Mouse (Mus musculus) gastrocnemius, adult 18-20 months (tissue): Measurements from ENCODE around the gene Rerg. TPM values are rescaled to one million over a fixed set of nuclear protein-coding genes. Genes with fewer than 3 reads are reported as not detected.

Experiments
- DNase-seq: peaks from one replicate; pipeline ENCODE4 v3.0.0; 2021; ENCODE audit warnings: low spot score
- total RNA-seq, 2 experiments: library from RNA; stranded (reverse); gene quantifications; 2 replicates each; pipeline ENCODE4 v1.2.3; 2021

Gene Rerg
- total RNA-seq, 2 experiments from 2014 or later, result 0.78 to 1.2 TPM

DNA sequence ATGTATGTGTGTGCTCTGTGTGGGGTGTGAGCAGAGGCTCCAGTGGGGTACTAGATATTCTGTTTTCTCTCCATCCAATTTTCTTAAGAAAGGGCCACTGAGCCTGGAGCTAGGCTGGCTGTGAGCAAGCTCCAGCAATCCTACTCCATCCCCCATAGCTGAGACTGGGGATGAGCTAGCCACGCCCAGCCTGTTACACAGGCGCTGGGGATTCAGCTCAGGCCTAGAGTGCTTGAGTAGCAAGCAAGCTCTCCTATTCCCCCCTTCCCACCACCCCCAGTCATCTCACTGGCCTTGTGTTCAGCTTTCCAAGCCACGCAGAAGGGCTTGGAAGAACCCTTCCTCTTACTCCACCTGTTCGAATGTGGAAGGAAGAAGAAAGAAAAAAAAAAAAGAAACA is 7.2 kb downstream of the Rerg start:
- DNase-seq, result no peak

GRCm38 (mm10) chr6:137162481-137162880 is 7.8 kb downstream of the Rerg start:
- no peak for DNase-seq

DNA sequence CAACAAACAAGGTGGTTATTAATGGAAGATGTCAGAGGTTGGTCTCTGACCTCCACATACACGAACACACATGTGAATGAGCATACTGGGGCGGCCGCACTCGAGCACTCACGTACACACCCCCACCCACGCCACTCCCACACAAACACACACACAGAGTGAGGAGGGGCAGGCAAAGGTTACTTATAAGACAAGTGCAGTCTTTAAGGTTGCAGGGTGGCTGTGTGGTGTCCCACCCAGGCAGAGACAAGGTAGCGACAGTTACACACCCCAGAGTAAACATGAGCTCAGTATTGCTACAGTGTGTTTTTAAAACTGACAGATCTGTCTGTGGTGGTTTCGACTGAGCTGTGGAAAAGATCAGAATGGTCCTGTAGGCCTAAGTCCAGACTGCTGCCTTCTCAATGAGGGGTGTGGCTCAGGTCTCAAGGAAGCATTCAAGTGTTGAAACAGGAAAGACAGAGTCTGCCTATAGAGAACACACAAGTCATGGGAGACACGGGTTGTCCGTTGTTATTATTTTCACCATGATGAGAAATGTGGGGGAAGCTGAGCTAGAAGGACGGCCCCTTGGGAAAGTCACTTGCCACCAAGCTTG is 8.7 kb downstream of the Rerg start:
- DNase-seq, result no peak

DNA sequence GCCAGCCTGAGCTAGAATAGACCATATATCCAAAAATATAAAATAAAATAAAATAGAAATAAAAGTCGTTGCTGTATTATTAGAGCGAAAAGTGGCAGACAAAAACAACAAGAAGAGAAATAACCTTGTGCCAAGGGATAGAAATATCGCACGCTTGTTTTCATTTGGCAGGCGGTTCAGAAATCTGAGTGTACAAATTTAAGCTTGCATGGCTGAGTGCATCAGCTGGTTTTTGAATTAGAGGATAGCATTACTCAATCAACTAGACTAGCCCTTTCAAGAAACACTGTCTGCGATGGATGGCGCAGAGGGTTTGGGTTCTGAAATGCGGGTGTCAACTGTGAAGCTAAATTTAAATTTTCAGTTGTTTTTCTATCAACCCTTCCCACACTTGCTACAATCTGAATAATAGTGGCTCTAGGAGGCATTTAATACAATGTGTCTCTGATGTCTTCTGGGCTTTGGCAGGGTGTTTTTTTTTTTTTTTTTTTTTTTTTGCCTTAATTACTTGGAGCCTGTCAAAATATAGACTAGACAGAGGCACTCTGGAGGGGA is 10.8 kb downstream of the Rerg start:
- DNase-seq, result no peak

DNA sequence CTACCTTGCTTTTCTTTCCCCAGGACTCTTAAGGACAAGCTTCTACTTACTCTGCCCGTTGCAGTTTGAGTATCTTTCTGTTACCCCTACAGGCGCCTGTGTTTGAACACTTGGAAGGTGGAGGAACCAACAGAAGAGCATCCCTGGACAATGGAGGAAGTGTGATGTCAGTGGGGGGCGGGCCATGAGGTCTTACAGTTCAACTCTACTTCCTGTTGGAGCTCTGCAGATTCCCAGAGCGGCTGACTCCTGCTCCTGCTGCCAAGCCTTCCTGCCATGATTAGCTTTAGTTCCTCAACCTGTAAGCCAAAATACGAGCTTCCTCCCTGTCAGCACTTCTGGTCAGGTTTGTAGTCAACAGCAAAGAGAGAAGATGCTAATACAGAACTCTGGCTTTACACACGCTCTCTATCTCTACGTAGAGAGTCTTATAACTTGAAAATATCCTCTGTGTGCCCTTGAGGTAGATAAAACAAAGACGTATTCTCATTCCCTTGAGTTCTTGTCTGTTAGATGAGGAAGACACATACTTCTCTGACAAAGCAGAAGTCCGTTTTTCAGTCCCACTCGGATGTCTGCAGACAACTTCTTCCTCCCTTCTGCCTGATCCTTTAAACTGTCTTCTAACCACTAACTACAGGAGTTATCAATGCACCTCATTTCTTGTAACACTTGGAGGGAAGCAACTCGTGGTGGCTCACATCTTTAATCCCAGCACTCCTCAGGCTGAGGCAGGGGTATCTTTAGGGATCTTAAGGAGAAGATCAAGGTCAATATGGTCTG is 13.7 kb downstream of the Rerg start:
- peak; percentile 4 for DNase-seq

DNA sequence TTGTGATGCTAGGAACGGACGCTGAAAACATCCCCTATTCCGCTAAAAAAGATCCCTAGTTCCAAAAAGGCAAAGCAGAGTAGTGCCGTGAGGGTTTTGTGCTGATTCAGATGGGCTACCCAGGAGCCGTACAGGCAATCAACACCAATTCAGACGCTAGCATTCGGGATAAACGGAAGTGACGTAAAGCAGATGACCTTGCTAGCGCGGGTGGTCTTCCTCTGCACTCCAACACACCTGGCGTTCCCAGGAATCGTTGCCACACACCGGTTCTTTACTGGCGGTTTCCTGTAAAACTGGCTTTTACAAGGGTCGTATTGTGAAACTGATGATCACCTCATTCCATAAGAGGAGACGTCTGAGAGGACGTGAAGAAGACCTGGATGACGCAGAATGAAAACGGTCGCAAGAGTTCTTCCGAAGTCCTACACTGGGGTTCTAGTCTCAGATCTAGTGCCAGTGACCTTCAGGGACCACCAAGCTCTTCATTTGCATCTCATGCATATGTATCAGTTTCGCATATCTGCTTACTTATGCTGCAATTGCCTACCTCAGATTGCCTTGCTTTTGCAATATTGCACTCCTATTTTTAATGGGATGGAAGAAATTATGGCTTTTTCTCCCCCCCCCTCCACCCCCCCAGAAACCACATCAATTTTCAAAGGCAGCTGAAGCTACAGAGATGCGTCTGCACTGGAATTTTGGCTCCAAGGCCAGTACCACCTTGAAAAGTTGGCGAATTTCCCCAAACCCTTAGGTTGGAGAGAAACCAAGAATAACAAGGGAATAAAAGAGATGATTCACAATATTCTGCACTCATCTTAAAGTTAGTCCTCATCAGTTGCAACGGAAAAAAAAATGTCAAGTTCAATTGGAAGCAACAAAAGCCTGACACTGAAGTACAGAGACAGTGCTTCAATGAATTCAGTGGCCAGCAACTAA is 14.8 kb downstream of the Rerg start:
- no peak for DNase-seq

DNA sequence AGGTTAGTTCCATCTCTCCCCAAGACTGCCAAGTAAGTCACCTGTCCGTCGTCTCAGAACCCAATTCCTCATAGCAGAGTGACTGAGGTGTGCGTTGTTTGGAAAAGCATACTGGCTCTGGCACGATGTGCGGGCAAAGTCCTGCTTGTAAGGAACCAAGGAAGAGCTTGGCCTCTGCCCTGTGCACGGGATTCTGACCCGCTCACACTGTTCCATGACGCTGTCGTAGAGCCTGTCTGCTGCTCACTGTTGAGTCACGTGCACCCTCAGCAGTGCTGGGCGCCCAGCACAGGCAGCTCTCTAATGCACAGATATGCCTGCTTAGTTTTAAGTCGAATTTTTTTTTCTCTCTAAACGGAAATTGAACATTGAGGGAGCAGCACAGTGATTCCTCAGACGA is 17.3 kb downstream of the Rerg start:
- no peak for DNase-seq

DNA sequence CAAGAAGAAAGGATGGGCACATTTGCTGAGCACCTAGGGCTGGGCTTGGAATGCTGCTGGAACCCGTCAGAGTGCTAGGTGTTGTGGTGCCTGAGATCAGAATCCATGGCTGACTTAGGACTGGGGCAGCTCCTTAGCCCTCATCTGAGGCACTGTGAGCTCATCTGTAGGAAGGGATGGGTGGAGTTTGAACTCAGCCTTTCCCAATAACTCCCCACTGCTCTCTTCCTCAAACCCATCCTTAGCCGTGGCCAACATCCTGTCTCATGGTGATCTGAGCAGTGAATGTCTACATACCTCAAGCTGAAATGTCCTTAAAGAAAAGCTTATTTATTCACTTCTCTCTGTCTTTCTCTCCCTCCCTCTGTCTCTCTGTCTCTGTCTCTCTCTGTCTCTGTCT is 19.3 kb downstream of the Rerg start:
- no peak for DNase-seq

DNA sequence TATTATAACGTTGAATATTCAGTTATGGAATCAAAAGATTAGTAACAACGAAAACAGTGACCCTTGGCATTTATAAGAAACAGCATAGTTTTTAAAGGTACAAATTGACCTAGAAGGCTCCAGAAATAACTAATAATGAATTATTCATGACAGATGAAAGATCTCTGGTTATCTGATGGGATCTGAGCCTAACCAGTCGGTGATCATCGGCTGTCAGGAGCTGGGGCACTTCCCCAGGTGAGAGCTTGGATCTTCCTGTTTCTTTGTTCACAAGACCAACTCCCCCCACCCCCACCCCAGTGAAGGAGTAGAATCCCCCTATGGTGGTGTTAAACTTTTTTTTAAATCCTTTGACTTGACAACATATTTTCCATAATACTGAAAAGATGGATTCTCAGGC is 20.5 kb downstream of the Rerg start:
- DNase-seq, result no peak

DNA sequence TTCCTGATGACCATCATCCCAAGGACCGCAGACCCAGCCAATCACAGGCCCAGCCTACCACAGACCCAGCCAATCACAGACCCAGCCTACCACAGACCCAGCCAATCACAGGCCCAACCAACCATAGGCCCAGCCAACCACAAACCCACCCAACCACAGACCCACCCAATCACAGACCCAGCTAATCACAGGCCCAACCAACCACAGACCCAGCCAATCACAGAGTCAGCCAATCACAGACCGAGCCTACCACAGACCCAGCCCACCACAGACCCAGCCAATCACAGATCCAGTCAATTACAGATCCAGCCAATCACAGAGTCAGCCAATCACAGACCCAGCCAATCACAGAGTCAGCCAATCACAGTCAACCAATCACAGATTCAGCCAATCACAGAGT is 23.4 kb downstream of the Rerg start:
- DNase-seq, result no peak

DNA sequence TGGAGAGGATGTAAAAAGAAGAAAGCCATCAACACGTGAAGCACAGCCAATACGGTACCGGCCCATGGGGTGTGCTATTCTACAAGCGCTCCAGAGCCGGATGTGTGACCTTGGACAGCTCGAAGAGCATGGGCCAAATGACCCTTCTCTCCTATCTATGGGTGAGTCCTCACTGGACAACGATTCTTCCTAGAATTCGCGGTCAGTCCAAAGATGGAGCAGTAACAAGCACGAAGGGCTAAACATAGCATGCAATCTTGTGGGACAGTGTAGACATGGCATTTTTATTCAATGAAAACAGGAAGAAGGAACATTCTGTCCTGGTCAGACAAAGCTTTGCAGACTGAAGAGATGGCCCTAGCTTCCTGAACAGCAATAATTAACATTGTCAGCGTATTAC is 24.7 kb downstream of the Rerg start:
- no peak for DNase-seq

DNA sequence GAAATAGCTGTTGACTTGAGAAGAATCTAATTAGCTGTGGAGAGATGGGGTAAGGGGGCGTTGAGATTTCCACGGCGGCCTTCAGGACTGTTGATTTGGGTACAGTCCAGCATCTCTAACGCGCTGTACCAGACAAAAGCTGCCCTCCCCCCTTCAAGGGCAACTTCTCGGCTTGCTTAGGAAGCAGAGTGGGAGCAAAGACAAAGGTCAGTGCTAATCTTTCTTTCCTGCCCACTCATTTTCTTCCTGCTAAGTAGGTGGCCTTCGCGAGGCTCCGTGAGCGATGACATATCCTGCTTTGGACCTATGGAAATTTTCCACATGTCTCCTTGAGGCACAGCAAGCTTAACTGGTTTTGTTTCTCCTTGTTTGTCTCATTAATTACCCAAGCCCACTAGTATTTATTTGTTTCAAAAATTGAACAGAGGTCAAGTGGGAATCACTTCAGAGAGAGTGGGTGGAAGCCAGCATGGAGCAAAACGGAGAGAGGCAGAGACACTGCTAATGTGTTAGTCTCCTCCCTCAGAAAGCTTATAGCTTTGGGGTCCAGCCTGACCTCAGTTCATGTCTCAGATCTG is 25.2 kb downstream of the Rerg start:
- no peak for DNase-seq

GRCm38 (mm10) chr6:137144526-137144840 is 25.8 kb downstream of the Rerg start:
- no peak for DNase-seq

GRCm38 (mm10) chr6:137143818-137144525 is 26.3 kb downstream of the Rerg start:
- DNase-seq, result no peak

DNA sequence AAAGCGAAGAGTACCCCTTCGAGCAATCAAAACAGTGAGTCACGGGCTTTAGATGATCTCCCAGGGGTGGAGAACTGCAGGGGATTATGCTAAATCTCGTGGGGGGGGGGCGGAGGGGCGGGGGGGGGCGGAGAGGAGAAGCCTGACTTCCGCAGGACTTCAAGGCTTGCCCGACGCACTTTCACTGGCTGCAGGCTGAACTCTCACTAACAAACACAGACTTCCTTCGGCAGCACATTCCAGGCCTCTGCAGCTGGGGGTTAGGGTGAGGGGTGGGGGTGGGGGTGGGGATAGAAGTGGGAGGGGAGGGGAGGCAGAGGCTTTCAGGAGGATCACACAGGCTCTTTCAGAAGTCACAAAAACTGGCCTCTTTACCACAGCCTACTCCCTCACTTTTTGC is 27.5 kb downstream of the Rerg start:
- no peak for DNase-seq

- DNase-seq, result no peak
Measured at GRCm38 (mm10) chr6:137141247-137141820, 29.0 kb downstream of the Rerg start.

GRCm38 (mm10) chr6:137138822-137139221 is 31.5 kb downstream of the Rerg start:
- DNase-seq, result no peak

DNA sequence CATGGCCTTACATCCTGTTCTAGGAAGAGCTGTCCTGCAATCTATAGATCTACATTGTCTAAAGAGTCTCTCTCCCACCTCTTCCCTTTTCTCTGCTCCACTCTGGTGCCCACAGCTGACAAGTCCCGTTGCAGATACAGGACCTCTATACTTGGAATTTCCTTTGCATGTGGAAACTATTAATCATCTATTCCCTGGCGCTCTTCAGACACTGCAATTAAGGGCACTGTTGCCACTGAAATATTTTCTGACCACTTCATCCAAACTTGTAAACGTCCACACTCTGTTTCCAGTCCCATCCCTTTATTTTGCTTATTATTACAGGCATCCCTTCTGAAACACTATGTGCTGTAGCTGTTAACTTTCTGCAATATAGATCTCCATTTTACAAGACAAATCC is 31.9 kb downstream of the Rerg start:
- no peak for DNase-seq

- DNase-seq, result no peak
Measured at GRCm38 (mm10) chr6:137136401-137136800, 33.9 kb downstream of the Rerg start.

DNA sequence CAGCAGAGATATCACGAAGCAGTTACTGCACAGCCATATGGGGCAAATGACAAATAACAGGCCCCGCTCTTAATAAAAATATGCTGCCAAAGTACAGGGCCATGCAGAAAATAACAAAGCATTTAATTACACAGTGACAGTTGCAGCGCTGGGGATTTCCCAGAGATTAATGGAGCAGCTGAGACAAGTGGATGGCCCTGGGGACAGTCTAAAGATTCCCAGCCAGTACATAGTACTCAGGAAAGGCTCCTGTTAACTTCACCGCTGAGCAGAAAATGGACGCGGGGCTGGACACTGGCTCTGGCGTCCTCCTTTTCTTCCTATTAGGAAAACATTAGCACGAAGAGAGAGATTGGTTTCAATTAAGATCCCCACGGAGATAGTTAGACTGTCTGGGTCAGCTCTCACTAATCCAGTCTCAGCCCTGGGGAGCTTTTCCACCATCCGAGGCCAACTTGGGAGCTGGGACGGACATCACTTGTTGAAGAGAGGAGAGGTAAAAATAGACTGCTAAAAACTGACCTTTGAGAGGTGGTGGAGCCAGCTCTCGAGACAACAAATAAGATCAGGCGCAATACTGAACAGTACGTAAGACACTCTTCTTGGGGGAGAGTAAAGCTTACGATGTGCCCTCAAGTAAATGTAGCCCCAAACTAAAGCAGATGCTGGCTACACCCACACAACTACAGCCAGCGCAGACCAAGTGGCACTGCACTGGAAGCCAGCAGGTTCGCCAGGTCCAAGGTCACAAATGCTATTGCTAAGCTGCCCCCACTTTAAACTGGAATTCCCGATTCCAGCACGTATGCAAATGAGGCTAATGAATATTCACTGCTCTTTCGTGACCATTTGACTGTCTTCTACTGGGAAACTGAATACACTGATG is 34.5 kb downstream of the Rerg start:
- peak; percentile 9 for DNase-seq
